Mouse (Mus musculus) macrophage (primary cell): ENCODE data around the gene Prr5. TPM values are rescaled to one million over a fixed set of nuclear protein-coding genes. Genes with fewer than 3 reads are reported as not detected.

ENCODE experiments used
- H3K27ac ChIP-seq: fragments of 350-480 bp; formaldehyde crosslinking; 2 replicates; pipeline ENCODE4 v1.9.0; 2021
- H3K36me3 ChIP-seq: fragments of 350-480 bp; formaldehyde crosslinking; 2 replicates; pipeline ENCODE4 v1.9.0; 2021; ENCODE audit errors: inconsistent target
- H3K4me3 ChIP-seq: fragments of 350-480 bp; formaldehyde crosslinking; 2 replicates; pipeline ENCODE4 v1.9.0; 2021; ENCODE audit errors: inconsistent target
- H3K79me2 ChIP-seq: fragments of 350-480 bp; formaldehyde crosslinking; 2 replicates; pipeline ENCODE4 v1.9.0; 2021; ENCODE audit errors: inconsistent target
- WGBS: methylation state at CpG from one replicate; pipeline ENCODE4 v1.1.7; 2026; ENCODE audit warnings: inconsistent platforms; ENCODE audit not compliant: missing documents; 5-methylcytosine and 5-hydroxymethylcytosine counted together
- polyA plus RNA-seq: library from polyadenylated mRNA; stranded (reverse); fragments of 250-400 nt; gene quantifications from 3 replicates; pipeline ENCODE4 v1.2.4, GENCODE M21; 2018; ENCODE audit warnings: inconsistent platforms

Gene Prr5
- polyA plus RNA-seq, 1 experiment from 2014 or later: 1.3 TPM

- Histone ChIP-seq H3K27ac (no peak overlapping the region), H3K79me2 (no peaks in the 10 kb centered on the region), H3K4me3 (no peak overlapping the region), H3K36me3 (no peaks in the 10 kb centered on the region)
- 90% methylated on average over 16 of the region's 16 CpGs for WGBS
Observed at GRCm38 (mm10) chr15:84664542-84665460, 4.6 kb upstream of the Prr5 start.

GRCm38 (mm10) chr15:84665662-84666061 is 3.8 kb upstream of the Prr5 start:
- Histone ChIP-seq H3K27ac (no peak overlapping the region), H3K79me2 (no peaks in the 10 kb centered on the region), H3K4me3 (no peak overlapping the region), H3K36me3 (no peaks in the 10 kb centered on the region)
- 89% methylated on average over 9 of the region's 9 CpGs for WGBS

GRCm38 (mm10) chr15:84666065-84666464 is 3.4 kb upstream of the Prr5 start:
- no peaks in the 10 kb centered on the region for H3K36me3 ChIP-seq
- H3K27ac ChIP-seq: no peak overlapping the region
- no peak overlapping the region for H3K4me3 ChIP-seq
- H3K79me2 ChIP-seq: no peaks in the 10 kb centered on the region
- WGBS: 71% methylated on average over 4 of the region's 4 CpGs

- 80% methylated on average over 6 of the region's 6 CpGs for WGBS
- no peak overlapping the region for H3K4me3 ChIP-seq
- H3K79me2 ChIP-seq: no peaks in the 10 kb centered on the region
- no peak overlapping the region for H3K27ac ChIP-seq
- no peaks in the 10 kb centered on the region for H3K36me3 ChIP-seq
Observed at GRCm38 (mm10) chr15:84667601-84668000, 1.8 kb upstream of the Prr5 start.

GRCm38 (mm10) chr15:84669771-84670656 is 594 bp downstream of the Prr5 start:
- H3K79me2 ChIP-seq: no peaks in the 10 kb centered on the region
- 93% methylated on average over 23 of the region's 23 CpGs for WGBS
- no peaks in the 10 kb centered on the region for H3K36me3 ChIP-seq
- no peak overlapping the region for H3K27ac ChIP-seq
- H3K4me3 ChIP-seq: no peak overlapping the region

- H3K4me3 ChIP-seq: no peak overlapping the region
- no peaks in the 10 kb centered on the region for H3K79me2 ChIP-seq
- WGBS: 93% methylated on average over 4 of the region's 4 CpGs
- H3K36me3 ChIP-seq: no peaks in the 10 kb centered on the region
- no peak overlapping the region for H3K27ac ChIP-seq
Observed at GRCm38 (mm10) chr15:84670657-84671055, 1.2 kb downstream of the Prr5 start.

- WGBS: 59% methylated on average over 9 of the region's 9 CpGs
- Histone ChIP-seq H3K27ac (no peak overlapping the region), H3K79me2 (no peaks in the 10 kb centered on the region), H3K36me3 (no peaks in the 10 kb centered on the region), H3K4me3 (no peak overlapping the region)
Observed at GRCm38 (mm10) chr15:84671401-84672307, 2.2 kb downstream of the Prr5 start.

- Histone ChIP-seq H3K4me3 (no peak overlapping the region), H3K79me2 (no peaks in the 10 kb centered on the region), H3K27ac (no peak overlapping the region), H3K36me3 (no peaks in the 10 kb centered on the region)
- WGBS: 84% methylated on average over 4 of the region's 4 CpGs
Observed at GRCm38 (mm10) chr15:84672308-84672615, 2.8 kb downstream of the Prr5 start.

GRCm38 (mm10) chr15:84672616-84673015 is 3.2 kb downstream of the Prr5 start:
- no peaks in the 10 kb centered on the region for H3K79me2 ChIP-seq
- WGBS: 71% methylated on average over 3 of the region's 3 CpGs

GRCm38 (mm10) chr15:84674329-84675067 is 5.1 kb downstream of the Prr5 start:
- H3K4me3 ChIP-seq: no peak overlapping the region
- no peak overlapping the region for H3K27ac ChIP-seq
- no peaks in the 10 kb centered on the region for H3K36me3 ChIP-seq
- WGBS: 89% methylated on average over 11 of the region's 11 CpGs
- H3K79me2 ChIP-seq: no peaks in the 10 kb centered on the region

More at GRCm38 (mm10) chr15:84672616-84673015, 3.2 kb downstream of the Prr5 start:
- no peak overlapping the region for H3K27ac ChIP-seq
- no peak overlapping the region for H3K4me3 ChIP-seq
- no peaks in the 10 kb centered on the region for H3K36me3 ChIP-seq

- Histone ChIP-seq H3K79me2 (no peaks in the 10 kb centered on the region), H3K36me3 (no peaks in the 10 kb centered on the region), H3K4me3 (no peak overlapping the region), H3K27ac (no peak overlapping the region)
- 64% methylated on average over 8 of the region's 8 CpGs for WGBS
Observed at GRCm38 (mm10) chr15:84675317-84675716, 5.9 kb downstream of the Prr5 start.

- Histone ChIP-seq H3K4me3 (no peak overlapping the region), H3K79me2 (no peaks in the 10 kb centered on the region), H3K36me3 (no peaks in the 10 kb centered on the region), H3K27ac (no peak overlapping the region)
- WGBS: 41% methylated on average over 11 of the region's 11 CpGs
Observed at GRCm38 (mm10) chr15:84677943-84678342, 8.5 kb downstream of the Prr5 start.

GRCm38 (mm10) chr15:84679090-84679489 is 9.7 kb downstream of the Prr5 start:
- Histone ChIP-seq H3K79me2 (no peaks in the 10 kb centered on the region), H3K36me3 (no peaks in the 10 kb centered on the region), H3K4me3 (no peak overlapping the region), H3K27ac (no peak overlapping the region)
- 98% methylated on average over 4 of the region's 4 CpGs for WGBS

GRCm38 (mm10) chr15:84679794-84680193 is 10.4 kb downstream of the Prr5 start:
- 81% methylated on average over 3 of the region's 3 CpGs for WGBS
- Histone ChIP-seq H3K4me3 (no peak overlapping the region), H3K79me2 (no peaks in the 10 kb centered on the region), H3K36me3 (no peaks in the 10 kb centered on the region), H3K27ac (no peak overlapping the region)
